Mouse (Mus musculus) left cerebral cortex, postnatal 4 days (tissue): ENCODE measurements around the gene Vmo1. TPM values are rescaled to one million over a fixed set of nuclear protein-coding genes. Genes with fewer than 3 reads are reported as not detected.
"Not testable (repeated sequence)": the region's sequence is repeated elsewhere in the genome, so short reads cannot be mapped to it uniquely, and the experiment has no call there.

Experiments
- DNase-seq: peaks from one replicate; pipeline ENCODE4 v3.0.0-alpha.2; 2022
- intact Hi-C: fragments of 180-260 bp; cut with DNase I; formaldehyde crosslinking; loops from one replicate; pipeline ENCODE4 v1.15.1; 2025
- total RNA-seq, 2 experiments: library from RNA; stranded (reverse); gene quantifications; 2 replicates each; pipeline ENCODE4 v1.2.3; 2021

Gene Vmo1
- total RNA-seq: under 1 TPM in 1 of 2 experiments, not detected in 1; 0.62 TPM

- DNase-seq: no peak
- intact Hi-C loops: loop anchor here (10.0 kb wide), 1 partner anchor 241 kb away; no protein-coding TSS in a partner anchor
Measured at GRCm38 (mm10) chr11:70514288-70514687, at the start of gene Vmo1. Gene Vmo1 (minus strand): TSS chr11:70514616.

- intact Hi-C loops: loop anchor here (5.0 kb wide), 1 partner anchor 39 kb away; no protein-coding TSS in a partner anchor
- peak; percentile 16 for DNase-seq
Measured at GRCm38 (mm10) chr11:70563470-70564275, 49.3 kb upstream of the Vmo1 start.

GRCm38 (mm10) chr11:70562995-70563469 lies 48.6 kb upstream of the Vmo1 start:
- intact Hi-C loops: loop anchor here (5.0 kb wide), 1 partner anchor 39 kb away; no protein-coding TSS in a partner anchor
- no peak for DNase-seq

GRCm38 (mm10) chr11:70562287-70562994 lies 48.0 kb upstream of the Vmo1 start, which contains the start of gene Mink1:
Gene Mink1 (plus strand): TSS chr11:70562881.
- intact Hi-C loops: loop anchor here (5.0 kb wide), 1 partner anchor 40 kb away; no protein-coding TSS in a partner anchor
- DNase-seq: peak; percentile 89

GRCm38 (mm10) chr11:70561937-70562286 lies 47.5 kb upstream of the Vmo1 start:
- intact Hi-C loops: loop anchor here (5.0 kb wide), 1 partner anchor 40 kb away; no protein-coding TSS in a partner anchor

GRCm38 (mm10) chr11:70557545-70557944 lies 43.1 kb upstream of the Vmo1 start:
- DNase-seq: no peak
- intact Hi-C loops: no loop called here

More at GRCm38 (mm10) chr11:70561937-70562286, 47.5 kb upstream of the Vmo1 start:
- no peak for DNase-seq

- DNase-seq: no peak
- intact Hi-C loops: no loop called here
Measured at GRCm38 (mm10) chr11:70553940-70554339, 39.5 kb upstream of the Vmo1 start.

- DNase-seq: no peak
- intact Hi-C loops: no loop called here
Measured at GRCm38 (mm10) chr11:70551526-70551925, 37.1 kb upstream of the Vmo1 start.

GRCm38 (mm10) chr11:70544496-70544895 lies 30.1 kb upstream of the Vmo1 start:
- intact Hi-C loops: no loop called here
- no peak for DNase-seq

GRCm38 (mm10) chr11:70541415-70541814 lies 27.0 kb upstream of the Vmo1 start:
- intact Hi-C loops: no loop called here
- DNase-seq: no peak

GRCm38 (mm10) chr11:70540928-70541327 lies 26.5 kb upstream of the Vmo1 start:
- no peak for DNase-seq
- intact Hi-C loops: no loop called here

- intact Hi-C loops: no loop called here
- DNase-seq: peak; percentile 75
Measured at GRCm38 (mm10) chr11:70539877-70540587, 25.6 kb upstream of the Vmo1 start, which contains the start of gene Pld2. Gene Pld2 (plus strand): TSS chr11:70540064.

GRCm38 (mm10) chr11:70539423-70539822 lies 25.0 kb upstream of the Vmo1 start:
- intact Hi-C loops: no loop called here
- DNase-seq: no peak

- DNase-seq: no peak
- intact Hi-C loops: no loop called here
Measured at GRCm38 (mm10) chr11:70532839-70533238, 18.4 kb upstream of the Vmo1 start, which contains the start of gene Gm40193. Gene Gm40193 (minus strand): TSS chr11:70532939.

GRCm38 (mm10) chr11:70531065-70531464 lies 16.6 kb upstream of the Vmo1 start:
- intact Hi-C loops, DNase-seq: not testable (repeated sequence)

GRCm38 (mm10) chr11:70528610-70529009 lies 14.2 kb upstream of the Vmo1 start:
- intact Hi-C loops: no loop called here
- no peak for DNase-seq

- intact Hi-C loops: no loop called here
- no peak for DNase-seq
Measured at GRCm38 (mm10) chr11:70526211-70526610, 11.8 kb upstream of the Vmo1 start.

- intact Hi-C loops: no loop called here
- no peak for DNase-seq
Measured at GRCm38 (mm10) chr11:70525726-70526125, 11.3 kb upstream of the Vmo1 start.

- intact Hi-C loops: no loop called here
- DNase-seq: peak; percentile 90
Measured at GRCm38 (mm10) chr11:70525184-70525678, 10.8 kb upstream of the Vmo1 start, which contains the start of gene Psmb6. Gene Psmb6 (plus strand): TSS chr11:70525367.

GRCm38 (mm10) chr11:70524782-70525181 lies 10.4 kb upstream of the Vmo1 start:
- intact Hi-C loops: no loop called here
- DNase-seq: no peak
